Comparison of ENCODE assay signal across 10 mouse cellular contexts in genomic region chr12:110976589-110977344, GRCm38 (mm10). TPM values are rescaled to one million over a fixed set of nuclear protein-coding genes. Genes with fewer than 3 reads are reported as not detected.
A peak's percentile ranks its signal among the peaks of the same experiment; 100 is the strongest.
DNase-seq lines count a peak whose midpoint lies in the region; TF ChIP-seq lines count a peak whose summit lies in the region.
"Had no signal": no experiment of that assay in that cellular context is flagged by ENCODE, and none has a peak within 500 bp of the region (broad histone marks: within the 10 kb centered on the region; RNA-seq: fewer than 3 reads in every experiment).

No protein-coding gene starts in this region.

- no peak for TF ChIP-seq CTCF in E14TG2a.4 (conservative IDR thresholded peaks at IDR 0.05; ENCODE audit: low read length)
- no peak for TF ChIP-seq CTCF in thymus, adult 2 months (IDR thresholded peaks at IDR 0.05; ENCODE audit: borderline replicate concordance, control insufficient read depth, extremely low read depth, insufficient read depth, low read length, poor library complexity)

- DNase-seq in heart, adult 11 months, result peak; percentile 92
- no peak for DNase-seq in heart, postnatal 25 days (ENCODE audit: low spot score)
- DNase-seq in ES-E14 (ENCODE audit: low read depth, low spot score) (no peak), liver (peak; percentile 54)
- DNase-seq in spleen, postnatal 14 days (ENCODE audit: low spot score in 2 of 2), result no peak
- no peak for DNase-seq in thymus, adult 2 months
- DNase-seq: kidney, adult 18-20 months; right cerebral cortex, adult 18-20 months had no signal

- intact Hi-C loops in heart, postnatal 25 days (cut with DNase I), result no loop called here

- H3K9me3 ChIP-seq in E14TG2a.4 (ENCODE audit: low read length) (no peaks in the 10 kb centered on the region), ES-E14 (ENCODE audit: control insufficient read depth, insufficient read depth, low read depth, low read length) (no peaks in the 10 kb centered on the region)
- H3K9me3 ChIP-seq: midbrain, embryonic 12.5 days had no signal

- H3K27ac ChIP-seq in ES-E14 (ENCODE audit: insufficient read depth, low read depth, low read length, poor library complexity, severe bottlenecking), result no peak overlapping the region
- H3K27ac ChIP-seq in thymus, adult 2 months (ENCODE audit: control insufficient read depth, insufficient read depth, low read length), result no peak overlapping the region
- H3K27ac ChIP-seq: midbrain, embryonic 12.5 days had no signal

- peaks cover 24% of the 10 kb centered on the region for H3K27me3 ChIP-seq in E14TG2a.4 (ENCODE audit: insufficient read depth, low read length)
- H3K27me3 ChIP-seq in thymus, adult 2 months (ENCODE audit: control insufficient read depth, insufficient read depth, low read length), result no peaks in the 10 kb centered on the region
- H3K27me3 ChIP-seq: midbrain, embryonic 12.5 days had no signal

- in situ Hi-C loops in ES-E14 (cut with MboI; ENCODE audit: low sequenced_read_pairs in 2 of 2, unreplicated experiment in 2 of 2), result no loop called here

- H3K9ac ChIP-seq in ES-E14 (ENCODE audit: insufficient read depth, low read depth, low read length, poor library complexity, severe bottlenecking), result peak overlapping the region; percentile 2; the same call in 1 of the 2 replicates

- H3K36me3 ChIP-seq in E14TG2a.4 (ENCODE audit: insufficient read depth, low read length) (peaks cover 50% of the 10 kb centered on the region), ES-E14 (ENCODE audit: control insufficient read depth, insufficient read depth, low read length, poor library complexity, severe bottlenecking) (peaks cover 29% of the 10 kb centered on the region; the same call in 1 of the 2 replicates)
- H3K36me3 ChIP-seq in thymus, adult 2 months (ENCODE audit: control insufficient read depth, insufficient read depth, low read length), result no peaks in the 10 kb centered on the region

- H3K4me3 ChIP-seq in E14TG2a.4 (replicated peaks; ENCODE audit: low read length) (peak overlapping the region; percentile 94), ES-E14 (ENCODE audit: insufficient read depth in 1 of 2, low read depth in 1 of 2, low read length in 2 of 2, poor library complexity in 1 of 2, severe bottlenecking in 1 of 2) (peak overlapping the region; percentile 49 to 50; a peak in 3 of 4 replicates)
- H3K4me3 ChIP-seq in thymus, adult 2 months (ENCODE audit: control insufficient read depth, insufficient read depth, low read length), result no peak overlapping the region
- H3K4me3 ChIP-seq: midbrain, embryonic 12.5 days had no signal

- 97% methylated on average over 60 of the region's 60 CpGs for WGBS in thymus, adult 2 months

- H3K4me1 ChIP-seq in E14TG2a.4 (replicated peaks; ENCODE audit: low read depth, low read length) (peaks cover 65% of the 10 kb centered on the region), ES-E14 (ENCODE audit: control insufficient read depth in 2 of 2, insufficient read depth in 2 of 2, low read length in 2 of 2, poor library complexity in 1 of 2) (peaks cover 3 to 7% of the 10 kb centered on the region in 2 experiments; a peak in 2 of 4 replicates)
- H3K4me1 ChIP-seq in thymus, adult 2 months (replicated peaks; ENCODE audit: control insufficient read depth, insufficient read depth, low read length), result peaks cover 13% of the 10 kb centered on the region

- no peak for TF ChIP-seq POLR2A in thymus, adult 2 months (IDR thresholded peaks at IDR 0.05; ENCODE audit: control insufficient read depth, extremely low read depth, insufficient read depth, low read length, poor library complexity)

TF ChIP-seq in ES-E14, 5 proteins besides CTCF, POLR2A, EP300 and RAD21:
- TF ChIP-seq HCFC1 (IDR thresholded peaks at IDR 0.05; ENCODE audit: borderline replicate concordance, insufficient read depth, low read length) (no peak), CHD2 (IDR thresholded peaks at IDR 0.05; ENCODE audit: low read depth, low read length) (no peak), ZNF384 (IDR thresholded peaks at IDR 0.05; ENCODE audit: low read depth, low read length) (no peak), ZC3H11A (IDR thresholded peaks at IDR 0.05; ENCODE audit: borderline replicate concordance, low read depth, low read length) (no peak), MAFK (IDR thresholded peaks at IDR 0.05; ENCODE audit: insufficient read depth, low read depth, low read length) (no peak)

RNA-seq across cellular contexts. Expression of gene Ankrd9, which starts 2.1 kb away (rescaled TPM):
- total RNA-seq in heart, postnatal 25 days (2021), result 10 to 100 TPM; 66.8 to 71.8 TPM
- total RNA-seq in ES-E14 (2012; rRNA removed), result 12.4 and 13.1 TPM in 2 replicates
- 32.6 and 33.0 TPM in 2 replicates for polyA plus RNA-seq in thymus, adult 2 months (2012; rRNA removed)

Comparison
In these comparisons a context has a peak if more than half of its experiments do, and no peak if none do; other contexts are left out.
1. DNase-seq: peak in heart, adult 11 months (single experiment) and liver (single experiment); none in heart, postnatal 25 days (single experiment), ES-E14 (single experiment), spleen, postnatal 14 days (0 of 2) and thymus, adult 2 months (single experiment).